Mouse (Mus musculus) midbrain, embryonic 14.5 days (tissue): ENCODE measurements around the gene Gm9999. TPM values are rescaled to one million over a fixed set of nuclear protein-coding genes. Genes with fewer than 3 reads are reported as not detected.
"Not testable (repeated sequence)": the region's sequence is repeated elsewhere in the genome, so short reads cannot be mapped to it uniquely, and the experiment has no call there.

Experiments used
- ATAC-seq: fragments of 200-750 bp; cut with Nextera tagmentation; 2 replicates; pipeline ENCODE4 v1.8.0; 2017; ENCODE audit warnings: moderate number of reproducible peaks, moderate library complexity; ENCODE audit not compliant: low FRiP score, low TSS enrichment
- DNase-seq: peaks from one replicate; pipeline ENCODE4 v3.0.0-alpha.2; 2015
- H3K27ac ChIP-seq: fragments of 300-500 bp; sonication (generic); replicated peaks from 2 replicates; pipeline ENCODE4 v1.5.1; 2014; ENCODE audit warnings: mild to moderate bottlenecking, low read depth, low read length, moderate library complexity
- H3K27me3 ChIP-seq: fragments of 300-500 bp; sonication (generic); 2 replicates; pipeline ENCODE4 v1.6.1; 2014; ENCODE audit warnings: low read length, control low read depth, mixed read lengths; ENCODE audit not compliant: control insufficient read depth, insufficient read depth
- H3K36me3 ChIP-seq: fragments of 300-500 bp; sonication (generic); 2 replicates; pipeline ENCODE4 v1.6.1; 2014; ENCODE audit warnings: low read length, control low read depth; ENCODE audit not compliant: control insufficient read depth, insufficient read depth
- H3K4me1 ChIP-seq: fragments of 300-500 bp; sonication (generic); 2 replicates; pipeline ENCODE4 v1.6.1; 2014; ENCODE audit warnings: mild to moderate bottlenecking, antibody characterized with exemption, low read length, control low read depth; ENCODE audit not compliant: control insufficient read depth, insufficient read depth
- H3K4me2 ChIP-seq: fragments of 300-500 bp; sonication (generic); 2 replicates; pipeline ENCODE4 v1.6.1; 2014; ENCODE audit warnings: mild to moderate bottlenecking, low read length, moderate library complexity
- H3K4me3 ChIP-seq: fragments of 300-500 bp; sonication (generic); replicated peaks from 2 replicates; pipeline ENCODE4 v1.5.1; 2014; ENCODE audit warnings: low read depth, low read length
- H3K9ac ChIP-seq: fragments of 300-500 bp; sonication (generic); replicated peaks from 2 replicates; pipeline ENCODE4 v1.6.1; 2014; ENCODE audit warnings: mild to moderate bottlenecking, low read length, moderate library complexity
- H3K9me3 ChIP-seq: fragments of 300-500 bp; sonication (generic); 2 replicates; pipeline ENCODE4 v1.6.1; 2016; ENCODE audit warnings: low read length, control low read depth, mixed read lengths; ENCODE audit not compliant: control insufficient read depth
- WGBS: fragments of 180-500 bp; shearing (Covaris S2); extraction: QIAGEN DNeasy Blood & Tissue Kit; methylation state at CpG from one replicate; pipeline ENCODE4 v1.1.7; 2014; 5-methylcytosine and 5-hydroxymethylcytosine counted together
- polyA plus RNA-seq: library from polyadenylated mRNA; unstranded; fragments of >200 nt; fragmentation: Nextera tagmentation; extraction: Ambion mirVana; gene quantifications from 2 replicates; pipeline ENCODE4 v1.2.1, GENCODE M21; 2014

The Gm9999 gene
- polyA plus RNA-seq, 1 experiment from 2014 or later: not detected

DNA sequence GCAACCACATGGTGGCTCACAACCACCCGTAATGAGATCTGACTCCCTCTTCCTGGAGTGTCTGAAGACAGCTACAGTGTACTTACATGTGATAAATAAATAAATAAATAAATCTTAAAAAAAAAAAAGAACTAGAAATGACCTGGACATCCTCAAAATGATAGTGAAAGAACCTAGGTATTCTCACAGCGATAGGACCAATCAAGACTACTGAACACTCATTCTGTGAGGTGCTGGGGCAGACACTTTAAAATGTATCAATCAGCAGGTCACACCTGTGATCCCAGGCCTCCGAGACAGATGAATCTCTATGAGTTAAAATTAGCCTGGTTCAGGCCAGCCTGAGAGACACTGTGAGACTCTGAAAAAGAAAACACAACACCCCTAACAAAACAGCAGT, 33.2 kb downstream of the Gm9999 start:
- peaks cover 5% of the 10 kb centered on the region; the same call in 1 of the 2 replicates for H3K4me1 ChIP-seq
- no peak for ATAC-seq
- H3K27ac ChIP-seq: no peak overlapping the region
- no peaks in the 10 kb centered on the region for H3K36me3 ChIP-seq
- no peaks in the 10 kb centered on the region for H3K9me3 ChIP-seq
- H3K4me2 ChIP-seq: no peak overlapping the region
- 80% methylated on average over 3 of the region's 3 CpGs for WGBS
- no peaks in the 10 kb centered on the region for H3K27me3 ChIP-seq
- H3K9ac ChIP-seq: no peak overlapping the region
- no peak for DNase-seq
- no peak overlapping the region for H3K4me3 ChIP-seq

DNA sequence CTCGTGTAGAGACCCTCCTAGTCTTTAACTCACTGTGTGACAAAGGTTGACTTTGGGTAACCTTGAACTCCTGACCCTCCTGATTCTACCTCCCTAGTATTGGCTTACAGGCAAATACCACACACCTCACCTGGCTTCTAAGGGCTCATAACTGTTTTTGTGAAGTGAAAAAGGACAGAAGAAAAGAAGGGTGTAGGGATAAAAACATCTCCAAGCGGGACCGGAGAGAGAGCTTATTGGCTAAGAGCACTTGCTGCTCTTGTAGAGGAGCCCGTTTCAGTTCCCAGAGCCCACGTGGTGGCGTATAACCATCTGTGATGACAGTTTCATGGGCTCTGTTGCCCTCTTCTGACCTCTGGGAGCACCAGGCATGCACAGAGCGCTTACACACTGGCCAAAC, 33.8 kb downstream of the Gm9999 start:
- no peaks in the 10 kb centered on the region for H3K9me3 ChIP-seq
- H3K4me2 ChIP-seq: no peak overlapping the region
- H3K27ac ChIP-seq: no peak overlapping the region
- no peak overlapping the region for H3K4me3 ChIP-seq
- no peak overlapping the region for H3K9ac ChIP-seq
- no peak for ATAC-seq
- WGBS: 81% methylated on average over 7 of the region's 7 CpGs
- peaks cover 5% of the 10 kb centered on the region; the same call in 1 of the 2 replicates for H3K4me1 ChIP-seq
- DNase-seq: no peak
- H3K27me3 ChIP-seq: no peaks in the 10 kb centered on the region
- H3K36me3 ChIP-seq: no peaks in the 10 kb centered on the region

DNA sequence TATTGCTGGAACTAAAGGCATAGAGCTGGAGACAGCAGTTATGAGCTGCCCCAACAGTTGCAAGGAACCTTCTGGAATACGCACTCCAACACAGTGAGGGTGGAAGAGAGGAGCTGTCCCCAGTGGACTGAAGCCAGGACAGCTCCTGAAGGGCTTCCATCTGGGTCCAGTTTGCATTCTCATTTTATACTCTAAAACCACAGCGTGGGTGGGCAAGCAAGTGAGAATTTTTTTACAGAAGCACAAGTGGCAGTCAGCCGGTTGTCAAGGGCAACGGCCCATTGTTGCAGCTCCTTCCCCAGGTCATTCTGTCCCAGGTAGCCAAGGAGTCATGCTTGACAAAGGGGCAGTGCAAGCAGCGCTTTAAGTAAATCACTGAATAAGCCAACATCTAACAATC, 36.3 kb downstream of the Gm9999 start:
- 66% methylated on average over 5 of the region's 5 CpGs for WGBS
- ATAC-seq: no peak
- H3K9me3 ChIP-seq: no peaks in the 10 kb centered on the region

DNA sequence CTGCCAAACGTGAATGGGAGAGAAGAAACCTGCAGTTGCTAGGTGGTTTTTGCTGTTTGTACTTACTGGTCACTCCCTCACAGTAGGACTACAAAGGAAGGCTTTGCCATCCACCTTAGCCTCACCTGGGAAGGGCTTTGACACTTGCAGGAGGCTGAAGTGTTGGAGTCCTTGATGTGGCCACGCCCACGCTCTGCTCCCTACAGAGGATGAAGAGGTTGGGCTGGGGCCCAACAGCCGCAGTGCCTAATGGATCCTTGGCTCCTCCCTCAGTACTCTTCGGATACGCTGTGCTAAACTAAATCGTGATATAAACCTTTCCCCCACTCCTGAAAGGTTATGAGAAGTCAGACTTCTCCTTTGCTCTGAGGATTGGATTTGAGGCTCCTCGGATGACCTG, 37.6 kb downstream of the Gm9999 start:
- H3K27me3 ChIP-seq: no peaks in the 10 kb centered on the region
- H3K4me3 ChIP-seq: no peak overlapping the region
- no peaks in the 10 kb centered on the region for H3K36me3 ChIP-seq
- DNase-seq: no peak
- H3K4me1 ChIP-seq: no peaks in the 10 kb centered on the region
- no peak overlapping the region for H3K4me2 ChIP-seq
- H3K27ac ChIP-seq: no peak overlapping the region
- no peak overlapping the region for H3K9ac ChIP-seq
- 16% methylated on average over 8 of the region's 8 CpGs for WGBS
- no peak for ATAC-seq
- no peaks in the 10 kb centered on the region for H3K9me3 ChIP-seq

More for the DNA sequence above, 36.3 kb downstream of the Gm9999 start:
- DNase-seq: no peak
- Histone ChIP-seq H3K36me3 (no peaks in the 10 kb centered on the region), H3K27ac (no peak overlapping the region), H3K4me3 (no peak overlapping the region), H3K4me1 (peaks cover 5% of the 10 kb centered on the region; the same call in 1 of the 2 replicates), H3K9ac (no peak overlapping the region), H3K27me3 (no peaks in the 10 kb centered on the region), H3K4me2 (no peak overlapping the region)

DNA sequence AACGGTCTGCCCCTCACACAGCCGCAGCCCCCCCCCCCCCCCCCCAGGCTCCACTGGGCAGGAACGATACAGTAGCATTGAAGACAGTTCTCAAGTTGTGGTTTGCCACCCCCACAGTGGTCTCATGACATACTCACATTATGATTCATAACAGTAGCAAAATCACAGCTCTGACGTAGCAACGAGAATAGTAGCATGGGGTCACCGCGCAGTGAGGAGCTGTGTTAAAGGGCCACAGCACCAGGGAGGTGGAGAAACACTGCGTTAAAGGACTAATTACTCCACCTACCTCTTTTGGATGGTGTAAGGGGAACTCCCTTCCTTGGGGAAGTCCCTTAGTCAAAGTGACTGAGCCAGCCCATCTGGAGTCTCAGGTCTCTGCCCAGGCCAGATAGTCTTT, 39.1 kb downstream of the Gm9999 start:
- H3K4me3 ChIP-seq: no peak overlapping the region
- no peaks in the 10 kb centered on the region for H3K27me3 ChIP-seq
- no peak for DNase-seq
- H3K4me2 ChIP-seq: no peak overlapping the region
- H3K9me3 ChIP-seq: no peaks in the 10 kb centered on the region
- H3K36me3 ChIP-seq: no peaks in the 10 kb centered on the region
- 76% methylated on average over 8 of the region's 8 CpGs for WGBS
- H3K9ac ChIP-seq: no peak overlapping the region
- no peak overlapping the region for H3K27ac ChIP-seq
- ATAC-seq: no peak
- no peaks in the 10 kb centered on the region for H3K4me1 ChIP-seq

DNA sequence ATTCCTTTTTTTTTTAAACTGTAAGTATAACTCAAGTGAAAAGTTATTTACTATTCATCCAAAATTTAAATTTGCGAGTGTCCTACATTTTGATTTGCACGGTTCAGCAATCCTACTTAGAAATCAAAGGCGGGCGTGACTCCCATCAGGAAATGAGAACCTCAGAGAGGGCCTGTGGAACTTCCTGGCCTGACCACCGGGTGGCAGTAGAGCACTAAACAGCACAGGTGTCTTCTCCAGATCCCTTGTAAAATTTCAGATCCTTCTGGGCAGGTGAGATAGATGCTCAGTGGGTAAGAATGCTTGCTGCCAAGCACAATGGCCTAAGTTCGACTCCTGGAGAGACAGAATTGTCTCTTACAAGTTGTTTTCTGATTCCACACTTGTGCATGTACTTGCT, 40.1 kb downstream of the Gm9999 start:
- Histone ChIP-seq H3K9ac (no peak overlapping the region), H3K9me3 (no peaks in the 10 kb centered on the region), H3K4me3 (no peak overlapping the region), H3K4me1 (no peaks in the 10 kb centered on the region), H3K36me3 (no peaks in the 10 kb centered on the region), H3K27ac (no peak overlapping the region), H3K4me2 (no peak overlapping the region), H3K27me3 (no peaks in the 10 kb centered on the region)
- 15% methylated on average over 6 of the region's 6 CpGs for WGBS
- ATAC-seq: no peak; the same call in 1 of the 2 replicates
- peak; percentile 86 for DNase-seq

DNA sequence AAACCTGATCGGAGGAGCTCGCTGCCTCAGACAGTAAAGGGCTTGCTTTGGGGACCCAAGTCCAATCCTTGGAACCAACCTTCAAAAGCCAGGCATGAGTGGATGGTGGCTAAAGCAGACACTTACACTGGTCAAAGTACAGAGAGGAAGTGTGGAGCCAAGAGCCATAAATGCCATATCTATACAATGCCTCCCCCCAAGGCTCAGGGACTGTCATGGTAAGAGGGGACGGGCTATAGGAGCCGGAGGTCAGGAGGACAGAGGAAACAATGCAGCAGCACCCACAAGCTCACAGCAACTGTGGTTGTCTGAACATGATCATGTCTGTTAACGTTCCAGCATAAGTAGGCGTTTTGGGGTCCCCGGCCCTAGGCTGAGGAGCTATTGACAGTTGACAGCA, 41.1 kb downstream of the Gm9999 start:
- Histone ChIP-seq H3K4me3 (no peak overlapping the region), H3K4me1 (no peaks in the 10 kb centered on the region), H3K9ac (no peak overlapping the region), H3K36me3 (no peaks in the 10 kb centered on the region), H3K27ac (no peak overlapping the region), H3K4me2 (no peak overlapping the region), H3K9me3 (no peaks in the 10 kb centered on the region), H3K27me3 (no peaks in the 10 kb centered on the region)
- WGBS: 87% methylated on average over 7 of the region's 7 CpGs
- ATAC-seq: no peak
- no peak for DNase-seq

DNA sequence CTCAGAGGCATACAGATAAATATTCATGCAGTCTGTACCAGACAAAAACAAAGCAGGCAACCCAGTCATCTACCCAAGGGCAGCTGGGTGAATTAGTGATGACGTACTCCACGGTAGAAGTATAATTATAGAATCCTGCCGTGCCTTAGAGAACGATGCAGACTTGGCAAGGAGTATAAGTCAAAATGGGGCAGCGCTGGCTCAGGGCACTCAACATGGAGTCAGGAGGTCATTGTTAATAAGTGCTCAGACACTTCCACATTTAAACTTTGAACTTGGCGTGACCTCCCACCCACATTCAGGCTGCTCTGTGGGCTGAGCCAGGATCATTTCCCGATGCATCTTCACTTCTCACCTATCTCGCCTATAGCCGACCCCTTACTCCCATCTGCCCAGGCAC, 42.0 kb downstream of the Gm9999 start:
- no peak for ATAC-seq
- H3K27ac ChIP-seq: no peak overlapping the region
- no peak overlapping the region for H3K4me2 ChIP-seq
- H3K9me3 ChIP-seq: no peaks in the 10 kb centered on the region
- H3K27me3 ChIP-seq: no peaks in the 10 kb centered on the region
- no peak overlapping the region for H3K4me3 ChIP-seq
- no peaks in the 10 kb centered on the region for H3K36me3 ChIP-seq
- 69% methylated on average over 9 of the region's 9 CpGs for WGBS
- no peak overlapping the region for H3K9ac ChIP-seq
- no peaks in the 10 kb centered on the region for H3K4me1 ChIP-seq
- DNase-seq: no peak

DNA sequence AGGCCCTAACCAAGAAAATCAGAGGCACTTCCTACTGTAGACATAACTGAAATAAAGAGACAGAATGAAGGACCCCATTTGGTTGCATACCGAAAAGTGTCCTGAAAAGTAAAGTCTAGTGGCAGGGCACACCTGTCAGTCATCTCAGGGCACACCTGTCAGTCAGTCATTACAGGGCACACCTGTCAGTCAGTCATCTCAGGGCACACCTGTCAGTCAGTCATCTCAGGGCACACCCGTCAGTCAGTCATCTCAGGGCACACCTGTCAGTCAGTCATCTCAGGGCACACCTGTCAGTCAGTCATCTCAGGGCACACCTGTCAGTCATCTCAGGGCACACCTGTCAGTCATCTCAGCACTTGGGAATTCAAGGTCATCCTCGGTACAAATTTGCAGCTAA, 43.5 kb downstream of the Gm9999 start:
- 87% methylated on average over 3 of the region's 3 CpGs for WGBS
- not testable (repeated sequence) for H3K27me3 ChIP-seq, ATAC-seq, H3K9ac ChIP-seq, H3K27ac ChIP-seq, H3K4me3 ChIP-seq, H3K9me3 ChIP-seq, H3K4me2 ChIP-seq, H3K4me1 ChIP-seq, DNase-seq, H3K36me3 ChIP-seq
